Mouse (Mus musculus) cerebellum, adult 9-10 months (tissue): ENCODE results near the gene Dll4.
A peak's percentile ranks its signal among the peaks of the same experiment; 100 is the strongest.

Experiments
- DNase-seq: peaks from one replicate; pipeline ENCODE4 v3.0.0; 2022

The Dll4 gene

GRCm38 (mm10) chr2:119325568-119326143 is at the start of gene Dll4:
Dll4 (plus strand) TSS chr2:119325784.
- no peak for DNase-seq

GRCm38 (mm10) chr2:119276926-119277325 is 48.7 kb upstream of the Dll4 start:
- no peak for DNase-seq

GRCm38 (mm10) chr2:119277810-119278209 is 47.8 kb upstream of the Dll4 start:
- DNase-seq = no peak

GRCm38 (mm10) chr2:119281899-119282565 is 43.6 kb upstream of the Dll4 start:
- no peak for DNase-seq

GRCm38 (mm10) chr2:119287372-119287771 is 38.2 kb upstream of the Dll4 start:
- peak; percentile 49 for DNase-seq

GRCm38 (mm10) chr2:119288270-119288882 is 37.2 kb upstream of the Dll4 start, which contains the start of gene Vps18:
Vps18 (plus strand) TSS chr2:119288740.
- peak; percentile 98 for DNase-seq

- no peak for DNase-seq
Observed at GRCm38 (mm10) chr2:119289014-119289416, 36.6 kb upstream of the Dll4 start.

GRCm38 (mm10) chr2:119292281-119292680 is 33.3 kb upstream of the Dll4 start:
- DNase-seq = peak; percentile 52

GRCm38 (mm10) chr2:119292852-119293251 is 32.7 kb upstream of the Dll4 start:
- peak; percentile 86 for DNase-seq

GRCm38 (mm10) chr2:119293311-119293710 is 32.3 kb upstream of the Dll4 start:
- DNase-seq = no peak

GRCm38 (mm10) chr2:119293776-119294390 is 31.7 kb upstream of the Dll4 start:
- DNase-seq = peak; percentile 76

GRCm38 (mm10) chr2:119294411-119294810 is 31.2 kb upstream of the Dll4 start:
- peak; percentile 58 for DNase-seq

GRCm38 (mm10) chr2:119296756-119297155 is 28.8 kb upstream of the Dll4 start:
- DNase-seq = peak; percentile 21

GRCm38 (mm10) chr2:119297506-119297905 is 28.1 kb upstream of the Dll4 start:
- peak; percentile 22 for DNase-seq

GRCm38 (mm10) chr2:119298330-119298729 is 27.3 kb upstream of the Dll4 start:
- DNase-seq = peak; percentile 78

GRCm38 (mm10) chr2:119298839-119299238 is 26.7 kb upstream of the Dll4 start:
- DNase-seq = no peak

GRCm38 (mm10) chr2:119299981-119300818 is 25.4 kb upstream of the Dll4 start:
- peak; percentile 69 for DNase-seq

GRCm38 (mm10) chr2:119300819-119301493 is 24.6 kb upstream of the Dll4 start:
- peak; percentile 28 for DNase-seq

- no peak for DNase-seq
Observed at GRCm38 (mm10) chr2:119302876-119303275, 22.7 kb upstream of the Dll4 start.

- no peak for DNase-seq
Observed at GRCm38 (mm10) chr2:119304391-119304790, 21.2 kb upstream of the Dll4 start.

- DNase-seq = no peak
Observed at GRCm38 (mm10) chr2:119304798-119305208, 20.8 kb upstream of the Dll4 start.

GRCm38 (mm10) chr2:119311544-119311943 is 14.0 kb upstream of the Dll4 start:
- DNase-seq = no peak
